Mouse (Mus musculus) ZHBTc4 (cell line): ENCODE measurements at regions not wholly inside any gene's neighbourhood (a gene's known extent, or its start where the extent isn't known, plus 50 kb on each side); places are given as distances from the start of the nearest gene placed in this dataset.

ENCODE experiments used
- DNase-seq: peaks from one replicate; pipeline ENCODE4 v3.0.0-alpha.2; 2011; ENCODE audit warnings: low read depth, low spot score

GRCm38 (mm10) chr16:74462436-74462835 is 50.8 kb upstream of the Robo2 start:
- no peak for DNase-seq
